Mouse (Mus musculus) testis, adult 2 months (tissue): ENCODE results near the gene Ankrd33b.

Source experiments
- CTCF ChIP-seq: fragments of 200-500 bp; IDR thresholded peaks from 2 replicates; pipeline ENCODE4 v1.5.1; 2012; ENCODE audit warnings: low read depth, mild to moderate bottlenecking, inconsistent platforms, low read length, moderate library complexity; ENCODE audit not compliant: control insufficient read depth, insufficient read depth, insufficient replicate concordance
- POLR2A ChIP-seq: fragments of 200-500 bp; IDR thresholded peaks from 2 replicates; pipeline ENCODE4 v1.6.1; 2012; ENCODE audit warnings: low read depth, mild to moderate bottlenecking, inconsistent platforms, low read length, moderate library complexity; ENCODE audit not compliant: control insufficient read depth

DNA sequence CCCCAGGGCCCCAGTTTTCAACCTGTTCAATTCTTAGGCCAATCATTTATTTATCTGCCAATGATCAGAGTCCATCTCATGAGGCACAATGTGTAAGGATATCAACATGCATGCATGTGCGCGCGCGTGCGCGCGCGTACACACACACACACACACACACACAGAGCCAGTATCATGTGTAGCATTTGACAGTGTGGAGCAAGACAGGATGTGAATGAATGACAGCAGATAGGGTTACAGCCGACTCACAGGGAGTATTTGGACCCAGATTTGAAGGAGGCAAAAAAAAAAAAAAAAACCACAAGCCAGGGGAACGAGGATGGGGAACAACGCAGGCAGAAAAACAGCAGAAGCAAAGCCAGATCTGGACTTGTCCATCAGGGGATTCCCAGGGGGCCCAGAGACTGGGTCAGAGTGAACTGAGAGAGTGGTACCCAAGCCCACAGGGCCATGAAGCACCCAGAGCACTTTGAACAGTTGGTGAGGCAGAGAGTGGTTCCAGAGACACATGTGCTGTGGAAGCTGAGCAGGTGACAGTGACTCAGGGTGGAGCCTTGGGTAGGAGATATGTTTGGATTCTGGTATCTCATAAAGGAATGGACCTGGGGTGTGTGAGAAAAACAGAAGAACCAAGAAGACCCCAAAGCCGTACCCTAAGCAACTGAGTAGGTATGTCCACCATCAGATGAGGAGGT, 41.7 kb downstream of the Ankrd33b start:
- no peak for TF ChIP-seq POLR2A
- TF ChIP-seq CTCF: no peak
